Mouse (Mus musculus) neural tube, embryonic 12.5 days (tissue): Measurements from ENCODE around the gene Il17c. TPM values are rescaled to one million over a fixed set of nuclear protein-coding genes. Genes with fewer than 3 reads are reported as not detected.

Source experiments
- ATAC-seq: fragments of 200-750 bp; cut with Nextera tagmentation; 2 replicates; pipeline ENCODE4 v1.8.0; 2017; ENCODE audit warnings: low read depth, mild to moderate bottlenecking, moderate TSS enrichment, moderate library complexity; ENCODE audit not compliant: low FRiP score
- H3K27ac ChIP-seq: fragments of 300-500 bp; sonication (generic); 2 replicates; pipeline ENCODE4 v1.5.1; 2016
- H3K27me3 ChIP-seq: fragments of 300-500 bp; sonication (generic); replicated peaks from 2 replicates; pipeline ENCODE4 v1.6.1; 2016; ENCODE audit warnings: mild to moderate bottlenecking
- H3K36me3 ChIP-seq: fragments of 300-500 bp; sonication (generic); 2 replicates; pipeline ENCODE4 v1.6.1; 2016; ENCODE audit warnings: mild to moderate bottlenecking
- H3K4me1 ChIP-seq: fragments of 300-500 bp; sonication (generic); 2 replicates; pipeline ENCODE4 v1.6.1; 2016
- H3K4me2 ChIP-seq: fragments of 300-500 bp; sonication (generic); replicated peaks from 2 replicates; pipeline ENCODE4 v1.6.1; 2016; ENCODE audit warnings: mild to moderate bottlenecking
- H3K4me3 ChIP-seq: fragments of 300-500 bp; sonication (generic); 2 replicates; pipeline ENCODE4 v1.5.1; 2016
- H3K9ac ChIP-seq: fragments of 300-500 bp; sonication (generic); 2 replicates; pipeline ENCODE4 v1.6.1; 2016; ENCODE audit warnings: mild to moderate bottlenecking
- H3K9me3 ChIP-seq: fragments of 300-500 bp; sonication (generic); 2 replicates; pipeline ENCODE4 v1.6.1; 2016; ENCODE audit warnings: mild to moderate bottlenecking
- WGBS: fragments of 180-500 bp; shearing (Covaris S2); methylation state at CpG from one replicate; pipeline ENCODE4 v1.1.7; 2016; 5-methylcytosine and 5-hydroxymethylcytosine counted together
- microRNA-seq: library from miRNA; unstranded; fragments of <30 nt; microRNA quantifications from one replicate; pipeline ENCODE4, GENCODE M21; 2017
- polyA plus RNA-seq: library from polyadenylated mRNA; unstranded; fragments of >200 nt; fragmentation: Nextera tagmentation; extraction: Ambion mirVana; gene quantifications from 2 replicates; pipeline ENCODE4 v1.2.1, GENCODE M21; 2016

Gene Il17c
- polyA plus RNA-seq, 1 experiment from 2014 or later, result not detected

- Histone ChIP-seq H3K4me2 (no peak overlapping the region), H3K4me3 (no peak overlapping the region), H3K9ac (no peak overlapping the region), H3K9me3 (no peaks in the 10 kb centered on the region), H3K27ac (no peak overlapping the region), H3K4me1 (peaks cover 10% of the 10 kb centered on the region), H3K36me3 (peaks cover 36% of the 10 kb centered on the region), H3K27me3 (peaks cover 34% of the 10 kb centered on the region)
- no peak for ATAC-seq
- 75% methylated on average over 7 of the region's 7 CpGs for WGBS
These were observed 43.2 kb downstream of the Il17c start for GRCm38 (mm10) chr8:122464985-122465384.

GRCm38 (mm10) chr8:122467816-122468215 is 46.0 kb downstream of the Il17c start:
- WGBS, result 91% methylated on average over 13 of the region's 13 CpGs
- H3K4me2 ChIP-seq, result no peak overlapping the region
- no peak overlapping the region for H3K9ac ChIP-seq
- no peak for ATAC-seq
- H3K36me3 ChIP-seq, result peaks cover 47% of the 10 kb centered on the region
- H3K4me3 ChIP-seq, result no peak overlapping the region
- peaks cover 6% of the 10 kb centered on the region for H3K27me3 ChIP-seq
- H3K27ac ChIP-seq, result no peak overlapping the region
- H3K9me3 ChIP-seq, result no peaks in the 10 kb centered on the region
- H3K4me1 ChIP-seq, result no peaks in the 10 kb centered on the region

- H3K4me1 ChIP-seq, result 0 out of 2 replicates have a peak, but pooled peaks cover 3% of the 10 kb centered on the region
- H3K27ac ChIP-seq, result no peak overlapping the region
- ATAC-seq, result no peak
- no peak overlapping the region for H3K4me3 ChIP-seq
- no peak overlapping the region for H3K4me2 ChIP-seq
- H3K9me3 ChIP-seq, result no peaks in the 10 kb centered on the region
- no peak overlapping the region for H3K9ac ChIP-seq
- H3K36me3 ChIP-seq, result peaks cover 59% of the 10 kb centered on the region
- no peaks in the 10 kb centered on the region for H3K27me3 ChIP-seq
- WGBS, result 85% methylated on average over 6 of the region's 6 CpGs
These were observed 47.6 kb downstream of the Il17c start for GRCm38 (mm10) chr8:122469407-122469806.

GRCm38 (mm10) chr8:122469965-122470364 is 48.1 kb downstream of the Il17c start:
- Histone ChIP-seq H3K4me1 (peaks cover 8% of the 10 kb centered on the region), H3K4me3 (no peak overlapping the region), H3K27me3 (no peaks in the 10 kb centered on the region), H3K9ac (no peak overlapping the region), H3K27ac (no peak overlapping the region), H3K9me3 (no peaks in the 10 kb centered on the region), H3K36me3 (peaks cover 59% of the 10 kb centered on the region), H3K4me2 (no peak overlapping the region)
- ATAC-seq, result no peak
- WGBS, result 90% methylated on average over 10 of the region's 10 CpGs

- Histone ChIP-seq H3K27ac (no peak overlapping the region), H3K9me3 (no peaks in the 10 kb centered on the region), H3K4me2 (no peak overlapping the region), H3K4me1 (peaks cover 11% of the 10 kb centered on the region), H3K36me3 (peaks cover 56% of the 10 kb centered on the region), H3K27me3 (no peaks in the 10 kb centered on the region), H3K9ac (no peak overlapping the region), H3K4me3 (no peak overlapping the region)
- WGBS, result 87% methylated on average over 5 of the region's 5 CpGs
- no peak for ATAC-seq
These were observed 48.9 kb downstream of the Il17c start for GRCm38 (mm10) chr8:122470691-122471090.

Small RNAs within 50 kb of the gene (microRNA-seq; reads per million reads assigned to microRNA genes)
- not detected for gene Gm24366

Other genes starting within 250 kb of the Il17c start
- gene Zfpm1, start 139.9 kb upstream of the Il17c start, polyA plus RNA-seq, result 2.2 and 2.3 TPM in 2 replicates
- not detected in 2 replicates for gene Trhr2, start 61.3 kb upstream of the Il17c start, polyA plus RNA-seq
- gene Zc3h18, start 45.4 kb upstream of the Il17c start, polyA plus RNA-seq, result 57.1 and 62.4 TPM in 2 replicates
- 58.5 and 59.9 TPM in 2 replicates for gene Cyba, start 10.9 kb downstream of the Il17c start, polyA plus RNA-seq
- gene Mvd, start 21.4 kb downstream of the Il17c start, polyA plus RNA-seq, result 52.3 TPM in 2 replicates
- gene Snai3, start 38.7 kb downstream of the Il17c start, polyA plus RNA-seq, result not detected in 2 replicates
- 34.6 and 39.7 TPM in 2 replicates for gene Rnf166, start 54.0 kb downstream of the Il17c start, polyA plus RNA-seq
- 65.0 and 67.1 TPM in 2 replicates for gene Ctu2, start 54.1 kb downstream of the Il17c start, polyA plus RNA-seq
- 6.4 and 6.5 TPM in 2 replicates for gene Piezo1, start 129.3 kb downstream of the Il17c start, polyA plus RNA-seq
- gene Cdt1, start 146.0 kb downstream of the Il17c start, polyA plus RNA-seq, result 22.8 and 25.9 TPM in 2 replicates
- gene Aprt, start 154.9 kb downstream of the Il17c start, polyA plus RNA-seq, result 182 and 194 TPM in 2 replicates
- gene Galns, start 189.4 kb downstream of the Il17c start, polyA plus RNA-seq, result 4.6 and 6.2 TPM in 2 replicates
- gene Trappc2l, start 189.6 kb downstream of the Il17c start, polyA plus RNA-seq, result 65.6 and 69.7 TPM in 2 replicates
- not detected in 2 replicates for gene Pabpn1l, start 200.7 kb downstream of the Il17c start, polyA plus RNA-seq